Mouse (Mus musculus): ENCODE results near the gene Ercc2.

Ercc2 gene

GRCm38 (mm10) chr7:19410766-19411344 lies 29.0 kb downstream of the Ercc2 start:
- DNase-seq, result no peak

GRCm38 (mm10) chr7:19411783-19412182 lies 30.0 kb downstream of the Ercc2 start:
- no peak for DNase-seq

- no peak for DNase-seq
Observed at GRCm38 (mm10) chr7:19413525-19413924, 31.7 kb downstream of the Ercc2 start.

- DNase-seq, result no peak
Observed at GRCm38 (mm10) chr7:19416590-19416989, 34.8 kb downstream of the Ercc2 start.

- DNase-seq, result peak in 1 of 2 experiments; percentile 27
Observed at GRCm38 (mm10) chr7:19420121-19420520, 38.3 kb downstream of the Ercc2 start.

GRCm38 (mm10) chr7:19420821-19421636 lies 39.2 kb downstream of the Ercc2 start:
- DNase-seq, result peak; percentile 87

- DNase-seq, result no peak
Observed at GRCm38 (mm10) chr7:19423083-19423482, 41.3 kb downstream of the Ercc2 start.

GRCm38 (mm10) chr7:19424051-19424450 lies 42.2 kb downstream of the Ercc2 start:
- no peak for DNase-seq

- no peak for DNase-seq
Observed at GRCm38 (mm10) chr7:19426349-19426748, 44.5 kb downstream of the Ercc2 start.

- no peak for DNase-seq
Observed at GRCm38 (mm10) chr7:19426888-19427287, 45.1 kb downstream of the Ercc2 start.

- peak; percentile 23 to 35 for DNase-seq
Observed at GRCm38 (mm10) chr7:19427999-19428650, 46.3 kb downstream of the Ercc2 start.

- DNase-seq, result peak; percentile 27 to 35
Observed at GRCm38 (mm10) chr7:19429726-19430125, 47.9 kb downstream of the Ercc2 start.

GRCm38 (mm10) chr7:19430402-19430801 lies 48.6 kb downstream of the Ercc2 start:
- no peak for DNase-seq

GRCm38 (mm10) chr7:19432475-19432874 lies 50.7 kb downstream of the Ercc2 start:
- DNase-seq, result peak; percentile 40 to 48

GRCm38 (mm10) chr7:19436276-19436675 lies 54.5 kb downstream of the Ercc2 start:
- DNase-seq, result no peak

- DNase-seq, result no peak
Observed at GRCm38 (mm10) chr7:19437048-19437447, 55.2 kb downstream of the Ercc2 start.

GRCm38 (mm10) chr7:19441448-19442091 lies 59.8 kb downstream of the Ercc2 start:
- no peak for DNase-seq

GRCm38 (mm10) chr7:19443344-19443743 lies 61.5 kb downstream of the Ercc2 start:
- DNase-seq, result peak; percentile 89

- DNase-seq, result no peak
Observed at GRCm38 (mm10) chr7:19444801-19445200, 63.0 kb downstream of the Ercc2 start.

Measured in B cell, adult 2 months (primary cell).